ENCODE assay signal across 8 mouse cellular contexts in the genomic region with DNA sequence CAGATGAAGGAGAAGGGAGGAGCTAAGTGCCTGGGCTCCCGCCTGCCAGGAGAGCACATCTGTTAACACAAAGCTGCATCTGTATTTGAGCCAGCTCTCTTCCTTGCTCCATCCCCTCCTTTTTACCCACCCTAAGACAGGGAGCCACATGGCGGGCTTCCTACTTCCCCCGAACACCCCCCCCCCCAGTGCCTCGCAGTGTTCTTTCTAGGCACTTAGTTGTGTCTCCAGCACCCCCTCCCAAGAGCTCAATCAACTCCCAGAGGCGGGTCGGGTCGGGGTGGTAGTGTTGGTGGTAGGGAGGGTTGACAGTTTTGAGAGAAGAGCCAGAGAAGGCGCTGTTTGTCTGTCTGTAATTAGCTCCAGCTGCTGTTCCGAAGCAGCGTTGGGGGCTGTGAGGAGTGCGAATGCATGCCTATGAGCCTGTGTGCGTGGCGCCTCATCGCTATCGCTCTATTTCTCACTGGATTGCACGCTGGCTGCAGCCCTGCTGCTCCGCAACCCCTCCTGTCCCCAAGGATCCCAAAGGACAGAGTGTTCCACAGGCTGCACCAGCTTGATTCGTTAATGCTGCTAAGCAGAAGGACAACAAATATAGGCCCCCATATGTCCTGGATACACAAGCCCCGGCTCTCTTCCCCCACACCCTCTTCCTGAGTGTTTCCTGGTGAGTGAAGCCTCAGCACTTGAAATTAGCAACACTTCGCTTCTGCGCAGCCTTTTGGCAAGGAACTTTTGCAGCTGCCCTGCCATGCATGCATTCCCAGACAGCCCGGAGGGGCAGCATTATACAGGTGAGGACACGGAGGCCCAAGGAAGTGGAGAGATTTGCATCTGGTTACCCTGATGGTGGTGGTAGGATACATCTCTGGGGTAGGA. TPM values are rescaled to one million over a fixed set of nuclear protein-coding genes. Genes with fewer than 3 reads are reported as not detected.
DNase-seq lines count a peak whose midpoint lies in the region; ATAC-seq and TF ChIP-seq lines count a peak whose summit lies in the region.

No protein-coding gene starts in this region.

- H3K27me3 ChIP-seq in embryonic facial prominence, embryonic 13.5 days: peaks cover 69% of the 10 kb centered on the region
- peaks cover 13% of the 10 kb centered on the region for H3K27me3 ChIP-seq in midbrain, embryonic 11.5 days (ENCODE audit: control insufficient read depth, insufficient read depth, low read length)
- no peaks in the 10 kb centered on the region for H3K27me3 ChIP-seq in thymus, adult 2 months (ENCODE audit: control insufficient read depth, insufficient read depth, low read length)

- peak overlapping the region; percentile 49 for H3K9ac ChIP-seq in embryonic facial prominence, embryonic 13.5 days
- H3K9ac ChIP-seq in midbrain, embryonic 11.5 days (ENCODE audit: low read length): peak overlapping the region; percentile 20; the same call in 1 of the 2 replicates

- 0 out of 2 replicates have a peak, but pooled peaks cover 5% of the 10 kb centered on the region for H3K4me1 ChIP-seq in embryonic facial prominence, embryonic 13.5 days
- no peaks in the 10 kb centered on the region for H3K4me1 ChIP-seq in midbrain, embryonic 11.5 days (ENCODE audit: control insufficient read depth, insufficient read depth, low read length)
- no peaks in the 10 kb centered on the region for H3K4me1 ChIP-seq in thymus, adult 2 months (replicated peaks; ENCODE audit: control insufficient read depth, insufficient read depth, low read length)

- WGBS in embryonic facial prominence, embryonic 13.5 days: 27% methylated on average over 23 of the region's 23 CpGs
- WGBS in midbrain, embryonic 11.5 days: 30% methylated on average over 21 of the region's 23 CpGs
- WGBS in thymus, adult 2 months: 15% methylated on average over 23 of the region's 23 CpGs

- intact Hi-C loops in left cerebral cortex, postnatal 14 days (cut with DNase I): no loop called here
- intact Hi-C loops in heart, postnatal 25 days (cut with DNase I): no loop called here

- no peaks in the 10 kb centered on the region for H3K36me3 ChIP-seq in embryonic facial prominence, embryonic 13.5 days
- no peaks in the 10 kb centered on the region for H3K36me3 ChIP-seq in midbrain, embryonic 11.5 days (ENCODE audit: control insufficient read depth, insufficient read depth, low read length)
- no peaks in the 10 kb centered on the region for H3K36me3 ChIP-seq in thymus, adult 2 months (ENCODE audit: control insufficient read depth, insufficient read depth, low read length)

- H3K4me3 ChIP-seq in embryonic facial prominence, embryonic 13.5 days: peak overlapping the region; percentile 29
- H3K4me3 ChIP-seq in midbrain, embryonic 11.5 days (ENCODE audit: low read depth, low read length): peak overlapping the region; percentile 21
- no peak overlapping the region for H3K4me3 ChIP-seq in thymus, adult 2 months (ENCODE audit: control insufficient read depth, insufficient read depth, low read length)

- peak overlapping the region; percentile 57 for H3K4me2 ChIP-seq in embryonic facial prominence, embryonic 13.5 days
- H3K4me2 ChIP-seq in midbrain, embryonic 11.5 days: peak overlapping the region; percentile 50

- peak; percentile 56; the same call in 1 of the 2 replicates for ATAC-seq in embryonic facial prominence, embryonic 13.5 days (ENCODE audit: insufficient number of reproducible peaks, insufficient read depth, low FRiP score, low TSS enrichment, low read depth)
- peak; percentile 69; the same call in 1 of the 2 replicates for ATAC-seq in midbrain, embryonic 11.5 days (ENCODE audit: low FRiP score)

- TF ChIP-seq CTCF in thymus, adult 2 months (IDR thresholded peaks at IDR 0.05; ENCODE audit: borderline replicate concordance, control insufficient read depth, extremely low read depth, insufficient read depth, low read length, poor library complexity): no peak

- H3K27ac ChIP-seq in embryonic facial prominence, embryonic 13.5 days: peak overlapping the region; percentile 71
- no peak overlapping the region for H3K27ac ChIP-seq in midbrain, embryonic 11.5 days (ENCODE audit: low read depth, low read length)
- H3K27ac ChIP-seq in thymus, adult 2 months (ENCODE audit: control insufficient read depth, insufficient read depth, low read length): no peak overlapping the region

- no peak for TF ChIP-seq POLR2A in thymus, adult 2 months (IDR thresholded peaks at IDR 0.05; ENCODE audit: control insufficient read depth, extremely low read depth, insufficient read depth, low read length, poor library complexity)

- no peaks in the 10 kb centered on the region for H3K9me3 ChIP-seq in embryonic facial prominence, embryonic 13.5 days
- H3K9me3 ChIP-seq in midbrain, embryonic 11.5 days (ENCODE audit: control insufficient read depth, low read length): no peaks in the 10 kb centered on the region

- DNase-seq in left cerebral cortex, postnatal 14 days (ENCODE audit: low spot score in 2 of 2): peak; percentile 19 to 37
- DNase-seq in left cerebral cortex, adult 18-20 months (ENCODE audit: low spot score in 2 of 2): no peak
- DNase-seq in heart, postnatal 25 days (ENCODE audit: low spot score): peak; percentile 10
- peak; percentile 87 for DNase-seq in midbrain, embryonic 11.5 days (ENCODE audit: low spot score, missing footprints)
- no peak for DNase-seq in spleen, postnatal 10 days (ENCODE audit: low spot score in 2 of 2)
- DNase-seq in thymus, adult 2 months: no peak
- DNase-seq in thymus, adult 18-20 months: no peak

RNA-seq across cellular contexts. Expression of a gene that starts 18.7 kb away (rescaled TPM):
- total RNA-seq in left cerebral cortex, postnatal 14 days (2021): 1 to 10 TPM; 1.8 to 2.2 TPM
- total RNA-seq in left cerebral cortex, adult 18-20 months (2021): under 1 TPM; 0.56 to 0.70 TPM
- 0.84 and 1.0 TPM in 2 replicates for polyA plus RNA-seq in embryonic facial prominence, embryonic 13.5 days (2015; fragmentation: Nextera tagmentation; extraction: Ambion mirVana)
- under 1 TPM; 0.18 to 0.20 TPM for total RNA-seq in heart, postnatal 25 days (2021)
- 0.26 and 0.44 TPM in 2 replicates for polyA plus RNA-seq in midbrain, embryonic 11.5 days (2014; fragmentation: Nextera tagmentation; extraction: Ambion mirVana)
- 0.04 and 0.05 TPM in 2 replicates for polyA plus RNA-seq in thymus, adult 2 months (2012; rRNA removed)

Comparison
In these comparisons a context has a peak if more than half of its experiments do, and no peak if none do; other contexts are left out.
1. DNase-seq: peak in left cerebral cortex, postnatal 14 days (2 of 2), heart, postnatal 25 days (single experiment) and midbrain, embryonic 11.5 days (single experiment); none in left cerebral cortex, adult 18-20 months (0 of 2), spleen, postnatal 10 days (0 of 2), thymus, adult 2 months (single experiment) and thymus, adult 18-20 months (0 of 2).